Mouse (Mus musculus) heart, postnatal 10 days (tissue): ENCODE data around the gene Tmem199. TPM values are rescaled to one million over a fixed set of nuclear protein-coding genes. Genes with fewer than 3 reads are reported as not detected.

Experiments used
- DNase-seq, 2 experiments: peaks; one replicate each; pipeline ENCODE4 v3.0.0; 2021
- intact Hi-C: fragments of 180-260 bp; cut with DNase I; formaldehyde crosslinking; loops from one replicate; pipeline ENCODE4 v1.15.1; 2025
- total RNA-seq, 2 experiments: library from RNA; stranded (reverse); gene quantifications; 2 replicates each; pipeline ENCODE4 v1.2.3; 2021

Tmem199 gene
- total RNA-seq, 2 experiments from 2014 or later, result 14.9 to 16.6 TPM

- intact Hi-C loops, result no loop called here
- DNase-seq, result no peak
Measured at GRCm38 (mm10) chr11:78530001-78530400, 18.0 kb upstream of the Tmem199 start.

GRCm38 (mm10) chr11:78528714-78529113 is 16.7 kb upstream of the Tmem199 start:
- intact Hi-C loops, result no loop called here
- DNase-seq, result no peak

- no peak for DNase-seq
- intact Hi-C loops, result no loop called here
Measured at GRCm38 (mm10) chr11:78524838-78525237, 12.9 kb upstream of the Tmem199 start.

GRCm38 (mm10) chr11:78523241-78523955 is 11.4 kb upstream of the Tmem199 start:
- intact Hi-C loops, result no loop called here
- DNase-seq, result peak; percentile 30 to 32

- intact Hi-C loops, result no loop called here
- DNase-seq, result peak; percentile 35 to 39
Measured at GRCm38 (mm10) chr11:78522481-78522997, 10.6 kb upstream of the Tmem199 start.

- intact Hi-C loops, result no loop called here
Measured at GRCm38 (mm10) chr11:78521880-78522279, 9.9 kb upstream of the Tmem199 start.

GRCm38 (mm10) chr11:78518931-78519330 is 7.0 kb upstream of the Tmem199 start:
- no peak for DNase-seq
- intact Hi-C loops, result no loop called here

More at GRCm38 (mm10) chr11:78521880-78522279, 9.9 kb upstream of the Tmem199 start:
- DNase-seq, result no peak

GRCm38 (mm10) chr11:78515549-78516325 is 3.8 kb upstream of the Tmem199 start:
- intact Hi-C loops, result no loop called here
- DNase-seq, result no peak

GRCm38 (mm10) chr11:78513106-78513790 is 1.3 kb upstream of the Tmem199 start:
- no peak for DNase-seq
- intact Hi-C loops, result no loop called here

GRCm38 (mm10) chr11:78509148-78509547 is 2.8 kb downstream of the Tmem199 start:
- no peak for DNase-seq
- intact Hi-C loops, result no loop called here

- intact Hi-C loops, result no loop called here
- DNase-seq, result no peak
Measured at GRCm38 (mm10) chr11:78505430-78505829, 6.5 kb downstream of the Tmem199 start.

GRCm38 (mm10) chr11:78502909-78503650 is 8.9 kb downstream of the Tmem199 start, which contains the start of gene Sebox:
Gene Sebox (plus strand): TSS chr11:78503447.
- DNase-seq, result no peak
- intact Hi-C loops, result no loop called here

- intact Hi-C loops, result no loop called here
- no peak for DNase-seq
Measured at GRCm38 (mm10) chr11:78501529-78501928, 10.4 kb downstream of the Tmem199 start.

- intact Hi-C loops, result no loop called here
- no peak for DNase-seq
Measured at GRCm38 (mm10) chr11:78500623-78501202, 11.3 kb downstream of the Tmem199 start.

GRCm38 (mm10) chr11:78499543-78499942 is 12.4 kb downstream of the Tmem199 start:
- DNase-seq, result no peak
- intact Hi-C loops, result no loop called here

- DNase-seq, result peak; percentile 30 to 50
- intact Hi-C loops, result no loop called here
Measured at GRCm38 (mm10) chr11:78499004-78499403, 13.0 kb downstream of the Tmem199 start, which contains the start of gene Vtn. Gene Vtn (plus strand): TSS chr11:78499091.

- DNase-seq, result peak; percentile 84
- intact Hi-C loops, result no loop called here
Measured at GRCm38 (mm10) chr11:78497544-78498522, 14.1 kb downstream of the Tmem199 start, which contains the start of gene Sarm1. Gene Sarm1 (minus strand): TSS chr11:78497754.

GRCm38 (mm10) chr11:78497071-78497541 is 14.9 kb downstream of the Tmem199 start:
- intact Hi-C loops, result no loop called here
- DNase-seq, result no peak
